Mouse (Mus musculus) c-Kit-positive CD71-positive TER-119-positive erythroid progenitor cells, embryonic 14.5 days (primary cell): ENCODE measurements at regions not wholly inside any gene's neighbourhood (a gene's known extent, or its start where the extent isn't known, plus 50 kb on each side); places are given as distances from the start of the nearest gene placed in this dataset.

Experiments
- DNase-seq: peaks from one replicate; pipeline ENCODE4 v3.0.0-alpha.2; 2013; ENCODE audit warnings: low spot score

GRCm38 (mm10) chr8:91876161-91876560 lies 74.3 kb upstream of the Irx3 start:
- no peak for DNase-seq

GRCm38 (mm10) chr8:91873232-91873631 lies 71.4 kb upstream of the Irx3 start:
- DNase-seq = no peak

- DNase-seq = peak; percentile 80
Measured at GRCm38 (mm10) chr8:91872278-91873115, 70.6 kb upstream of the Irx3 start.

GRCm38 (mm10) chr8:91867069-91867468 lies 65.2 kb upstream of the Irx3 start:
- no peak for DNase-seq

- DNase-seq = no peak
Measured at GRCm38 (mm10) chr8:91866076-91866475, 64.2 kb upstream of the Irx3 start.

- DNase-seq = no peak
Measured at GRCm38 (mm10) chr8:91865361-91865760, 63.5 kb upstream of the Irx3 start.

- DNase-seq = no peak
Measured at GRCm38 (mm10) chr8:91863505-91863904, 61.6 kb upstream of the Irx3 start.

- no peak for DNase-seq
Measured at GRCm38 (mm10) chr8:91855881-91856280, 54.0 kb upstream of the Irx3 start.

- no peak for DNase-seq
Measured at GRCm38 (mm10) chr8:91854369-91854768, 52.5 kb upstream of the Irx3 start.

GRCm38 (mm10) chr8:91853803-91854202 lies 51.9 kb upstream of the Irx3 start:
- no peak for DNase-seq

GRCm38 (mm10) chr8:91853336-91853735 lies 51.5 kb upstream of the Irx3 start:
- no peak for DNase-seq
